Mouse (Mus musculus): ENCODE results near the gene Gpd1l. TPM values are rescaled to one million over a fixed set of nuclear protein-coding genes. Genes with fewer than 3 reads are reported as not detected.

Gpd1l gene
- total RNA-seq, 2 experiments from 2014 or later: 16.5 to 18.5 TPM

- intact Hi-C loops (cut with DNase I): no loop called here
- no peak for DNase-seq
Measured at GRCm38 (mm10) chr9:114932607-114933006, 1.2 kb downstream of the Gpd1l start.

- intact Hi-C loops (cut with DNase I): no loop called here
- DNase-seq: peak; percentile 81 to 87
Measured at GRCm38 (mm10) chr9:114930464-114931090, 3.2 kb downstream of the Gpd1l start.

- intact Hi-C loops (cut with DNase I): no loop called here
- DNase-seq: no peak
Measured at GRCm38 (mm10) chr9:114925571-114925970, 8.2 kb downstream of the Gpd1l start.

GRCm38 (mm10) chr9:114925039-114925438, 8.7 kb downstream of the Gpd1l start:
- no peak for DNase-seq
- intact Hi-C loops (cut with DNase I): no loop called here

GRCm38 (mm10) chr9:114924511-114924910, 9.3 kb downstream of the Gpd1l start:
- DNase-seq: no peak
- intact Hi-C loops (cut with DNase I): no loop called here

GRCm38 (mm10) chr9:114922209-114922608, 11.6 kb downstream of the Gpd1l start:
- no peak for DNase-seq
- intact Hi-C loops (cut with DNase I): no loop called here

- DNase-seq: peak; percentile 30 to 52
- intact Hi-C loops (cut with DNase I): no loop called here
Measured at GRCm38 (mm10) chr9:114921352-114922081, 12.3 kb downstream of the Gpd1l start.

- DNase-seq: no peak
- intact Hi-C loops (cut with DNase I): no loop called here
Measured at GRCm38 (mm10) chr9:114920569-114920968, 13.2 kb downstream of the Gpd1l start.

GRCm38 (mm10) chr9:114912680-114913649, 20.8 kb downstream of the Gpd1l start:
- intact Hi-C loops (cut with DNase I): loop anchor here (1.0 to 5.0 kb wide), 2 partner anchors 44 to 116 kb away; no protein-coding TSS in a partner anchor
- DNase-seq: peak; percentile 37 to 76

- no peak for DNase-seq
Measured at GRCm38 (mm10) chr9:114907509-114907908, 26.3 kb downstream of the Gpd1l start.

GRCm38 (mm10) chr9:114895919-114896318, 37.9 kb downstream of the Gpd1l start:
- intact Hi-C loops (cut with DNase I): no loop called here
- DNase-seq: no peak

More at GRCm38 (mm10) chr9:114907509-114907908, 26.3 kb downstream of the Gpd1l start:
- intact Hi-C loops (cut with DNase I): no loop called here

GRCm38 (mm10) chr9:114892974-114893373, 40.8 kb downstream of the Gpd1l start:
- DNase-seq: no peak
- intact Hi-C loops (cut with DNase I): no loop called here

GRCm38 (mm10) chr9:114890377-114890776, 43.4 kb downstream of the Gpd1l start:
- intact Hi-C loops (cut with DNase I): no loop called here
- no peak for DNase-seq

- DNase-seq: no peak
- intact Hi-C loops (cut with DNase I): loop anchor here (5.0 kb wide), 1 partner anchor 87 kb away; no protein-coding TSS in a partner anchor
Measured at GRCm38 (mm10) chr9:114888856-114889407, 44.9 kb downstream of the Gpd1l start.

GRCm38 (mm10) chr9:114887699-114888098, 46.1 kb downstream of the Gpd1l start:
- DNase-seq: no peak
- intact Hi-C loops (cut with DNase I): loop anchor here (5.0 kb wide), 1 partner anchor 85 kb away; no protein-coding TSS in a partner anchor

GRCm38 (mm10) chr9:114885991-114886662, 47.7 kb downstream of the Gpd1l start:
- no peak for DNase-seq
- intact Hi-C loops (cut with DNase I): loop anchor here (5.0 kb wide), 1 partner anchor 84 kb away; no protein-coding TSS in a partner anchor

- intact Hi-C loops (cut with DNase I): loop anchor here (5.0 kb wide), 1 partner anchor 83 kb away; no protein-coding TSS in a partner anchor
- DNase-seq: no peak
Measured at GRCm38 (mm10) chr9:114885564-114885963, 48.2 kb downstream of the Gpd1l start.

- intact Hi-C loops (cut with DNase I): no loop called here
- DNase-seq: no peak
Measured at GRCm38 (mm10) chr9:114881977-114882376, 51.8 kb downstream of the Gpd1l start.

- intact Hi-C loops (cut with DNase I): no loop called here
- DNase-seq: no peak
Measured at GRCm38 (mm10) chr9:114855327-114855726, 78.5 kb downstream of the Gpd1l start.

GRCm38 (mm10) chr9:114854686-114855085, 79.1 kb downstream of the Gpd1l start:
- DNase-seq: no peak
- intact Hi-C loops (cut with DNase I): no loop called here
